Mouse (Mus musculus) embryonic fibroblast, embryonic 13.5 days (primary cell): ENCODE data around the gene Exoc8.

ENCODE experiments used
- CTCF ChIP-seq: IDR thresholded peaks from 2 replicates; pipeline ENCODE4 v1.5.1; 2011; ENCODE audit warnings: mild to moderate bottlenecking, control low read depth, low read length, moderate library complexity, borderline replicate concordance; ENCODE audit not compliant: insufficient read depth
- POLR2A ChIP-seq: IDR thresholded peaks from 2 replicates; pipeline ENCODE4 v1.6.1; 2011; ENCODE audit warnings: low read depth, mild to moderate bottlenecking, control low read depth, low read length, moderate library complexity

DNA sequence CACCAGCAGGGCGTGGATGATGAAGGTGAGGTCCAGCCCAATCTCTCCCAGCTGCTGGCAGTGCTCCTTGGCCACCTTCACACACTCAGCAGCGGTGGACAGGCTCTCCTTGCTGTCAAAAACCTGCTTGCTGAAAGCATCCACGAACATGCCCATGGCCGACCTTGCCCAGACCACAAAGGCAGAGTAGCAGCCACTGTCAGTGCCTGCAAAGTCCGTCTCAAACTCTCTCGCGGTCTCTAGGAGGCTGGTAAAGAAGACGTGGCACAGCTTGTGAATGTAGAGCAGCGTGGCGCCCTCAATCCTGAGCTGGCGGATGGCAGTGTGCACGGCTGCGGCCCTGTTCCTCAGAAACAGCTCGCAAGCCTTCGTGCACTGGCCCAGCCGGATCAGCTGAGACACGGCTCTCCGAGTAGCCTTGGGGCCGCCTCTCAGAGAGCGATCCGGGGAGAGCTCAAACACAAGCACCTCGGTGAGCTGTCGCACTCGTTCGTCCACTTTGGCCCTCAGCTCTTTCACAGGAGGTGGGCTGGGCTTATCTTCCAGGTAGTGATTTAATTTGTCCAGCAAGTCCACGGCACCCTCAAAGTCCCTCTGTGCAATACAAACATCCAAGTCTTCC is 1.4 kb downstream of the Exoc8 start:
- TF ChIP-seq CTCF (no peak), POLR2A (no peak)
